Mouse (Mus musculus) hindbrain, postnatal 0 days (tissue): Measurements from ENCODE around the gene Itpr1. TPM values are rescaled to one million over a fixed set of nuclear protein-coding genes. Genes with fewer than 3 reads are reported as not detected.

Experiments used
- ATAC-seq: fragments of 200-750 bp; cut with Nextera tagmentation; 2 replicates; pipeline ENCODE4 v1.8.0; 2017; ENCODE audit warnings: mild to moderate bottlenecking, moderate TSS enrichment, moderate library complexity
- DNase-seq: peaks from one replicate; pipeline ENCODE4 v3.0.0-alpha.2; 2015; ENCODE audit warnings: low spot score
- H3K27ac ChIP-seq: fragments of 300-500 bp; sonication (generic); 2 replicates; pipeline ENCODE4 v1.5.1; 2014; ENCODE audit warnings: mild to moderate bottlenecking
- H3K27me3 ChIP-seq: fragments of 300-500 bp; sonication (generic); 2 replicates; pipeline ENCODE4 v1.6.1; 2014; ENCODE audit warnings: low read length, mixed read lengths; ENCODE audit not compliant: insufficient read depth
- H3K36me3 ChIP-seq: fragments of 300-500 bp; sonication (generic); 2 replicates; pipeline ENCODE4 v1.6.1; 2014; ENCODE audit warnings: low read length, mixed read lengths; ENCODE audit not compliant: insufficient read depth
- H3K4me1 ChIP-seq: fragments of 300-500 bp; sonication (generic); 2 replicates; pipeline ENCODE4 v1.6.1; 2014; ENCODE audit warnings: antibody characterized with exemption, low read length, mixed read lengths; ENCODE audit not compliant: insufficient read depth
- H3K4me2 ChIP-seq: fragments of 300-500 bp; sonication (generic); 2 replicates; pipeline ENCODE4 v1.6.1; 2014; ENCODE audit warnings: low read depth, mild to moderate bottlenecking, low read length, moderate library complexity, mixed read lengths
- H3K4me3 ChIP-seq: fragments of 300-500 bp; sonication (generic); 2 replicates; pipeline ENCODE4 v1.5.1; 2014; ENCODE audit warnings: low read length
- H3K9ac ChIP-seq: fragments of 300-500 bp; sonication (generic); replicated peaks from 2 replicates; pipeline ENCODE4 v1.6.1; 2014; ENCODE audit warnings: mild to moderate bottlenecking, low read length, moderate library complexity, mixed read lengths
- H3K9me3 ChIP-seq: fragments of 300-500 bp; sonication (generic); 2 replicates; pipeline ENCODE4 v1.6.1; 2016; ENCODE audit warnings: low read length, mixed read lengths
- CTCF ChIP-seq: IDR thresholded peaks from 2 replicates; pipeline ENCODE4 v1.5.1; 2016; ENCODE audit warnings: antibody characterized with exemption, control low read depth, low read depth
- WGBS: fragments of 180-500 bp; shearing (Covaris S2); extraction: QIAGEN DNeasy Blood & Tissue Kit; methylation state at CpG from one replicate; pipeline ENCODE4 v1.1.7; 2014; 5-methylcytosine and 5-hydroxymethylcytosine counted together
- polyA plus RNA-seq: library from polyadenylated mRNA; unstranded; fragments of >200 nt; fragmentation: Nextera tagmentation; extraction: Ambion mirVana; gene quantifications from 2 replicates; pipeline ENCODE4 v1.2.1, GENCODE M21; 2015
- total RNA-seq: library from RNA; depleted of rRNA; stranded (reverse); fragments of >200 nt; gene quantifications from 2 replicates; pipeline ENCODE4 v1.2.3, GENCODE M21; 2014

The Itpr1 gene
- total and polyA plus RNA-seq, 2 experiments from 2014 or later = 7.2 to 47.1 TPM

DNA sequence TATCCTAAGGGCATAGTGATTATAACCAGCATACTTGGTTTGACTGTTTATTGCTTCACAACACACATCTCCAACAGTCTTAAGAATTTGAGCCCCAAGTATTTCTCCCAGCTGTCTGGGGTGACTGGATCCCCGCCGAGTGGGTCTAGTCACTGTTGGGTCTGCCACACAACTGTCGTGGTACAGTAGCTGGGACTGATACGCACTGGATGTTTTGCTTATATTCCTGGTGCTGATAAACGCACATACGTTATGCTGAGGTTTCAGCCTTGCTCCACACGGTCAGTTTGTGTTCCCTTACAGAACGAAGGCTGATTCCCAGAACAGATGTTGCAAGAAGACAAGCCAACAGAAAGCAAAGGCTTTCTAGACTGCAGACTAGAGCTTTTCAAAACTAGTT lies 180.2 kb downstream of the Itpr1 start:
- TF ChIP-seq CTCF = no peak
- ATAC-seq (no peak), DNase-seq (no peak)
- Histone ChIP-seq H3K9me3 (no peaks in the 10 kb centered on the region), H3K4me1 (no peaks in the 10 kb centered on the region), H3K9ac (no peak overlapping the region), H3K27me3 (no peaks in the 10 kb centered on the region), H3K36me3 (peaks cover 14% of the 10 kb centered on the region; the same call in 1 of the 2 replicates), H3K4me3 (no peak overlapping the region), H3K4me2 (no peak overlapping the region), H3K27ac (no peak overlapping the region)
- 86% methylated on average over 8 of the region's 8 CpGs for WGBS

DNA sequence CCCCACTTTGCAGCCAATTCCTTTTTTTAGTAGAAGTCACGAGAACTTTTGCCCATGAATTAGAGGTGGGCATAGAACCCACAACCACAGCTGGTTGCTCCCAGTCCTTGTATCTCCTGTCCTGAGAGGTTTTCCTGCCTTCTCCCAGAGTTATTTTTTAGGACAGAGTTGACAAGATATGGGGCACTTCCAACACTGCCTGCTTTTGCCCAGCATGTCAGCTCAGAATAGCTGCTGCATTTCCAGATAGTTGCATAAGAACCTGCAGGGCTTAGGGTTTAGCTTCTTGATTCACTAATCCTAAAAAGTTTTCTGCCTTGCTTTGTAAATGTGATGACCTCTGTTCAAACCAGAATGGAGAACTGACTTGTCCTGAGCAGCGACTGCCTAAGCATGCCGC lies 185.1 kb downstream of the Itpr1 start:
- Histone ChIP-seq H3K9ac (no peak overlapping the region), H3K27ac (no peak overlapping the region), H3K27me3 (no peaks in the 10 kb centered on the region), H3K36me3 (peaks cover 11% of the 10 kb centered on the region; the same call in 1 of the 2 replicates), H3K4me3 (no peak overlapping the region), H3K9me3 (no peaks in the 10 kb centered on the region), H3K4me2 (no peak overlapping the region), H3K4me1 (no peaks in the 10 kb centered on the region)
- WGBS = 82% methylated on average over 3 of the region's 3 CpGs
- no peak for TF ChIP-seq CTCF
- ATAC-seq (no peak), DNase-seq (no peak)

DNA sequence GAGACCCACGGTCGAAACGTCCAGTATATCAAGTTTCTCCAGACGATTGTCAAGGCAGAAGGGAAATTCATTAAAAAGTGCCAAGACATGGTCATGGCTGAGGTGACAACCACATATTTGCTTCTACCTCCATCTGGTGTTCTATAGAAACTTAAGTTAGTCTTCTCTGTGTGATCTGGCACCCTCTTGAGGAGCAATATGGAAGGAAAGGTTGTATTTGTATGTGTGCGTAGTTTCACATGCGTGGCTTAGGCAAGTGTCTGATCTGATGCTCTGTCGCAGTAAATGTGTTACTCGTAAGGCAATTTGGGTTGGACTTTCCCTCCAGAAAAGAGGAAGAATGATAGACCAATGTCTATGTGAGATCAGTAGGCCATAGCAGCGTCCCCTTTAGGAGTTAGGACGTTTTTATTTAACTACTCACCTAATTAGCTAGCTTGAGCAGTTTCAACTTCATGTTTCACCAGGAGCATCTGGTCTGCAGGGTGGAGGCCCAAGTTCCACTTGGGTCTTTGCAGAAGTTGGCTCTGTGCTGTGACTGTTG lies 188.6 kb downstream of the Itpr1 start:
- no peak overlapping the region for H3K4me3 ChIP-seq
- ATAC-seq = no peak
- H3K9ac ChIP-seq = no peak overlapping the region
- H3K4me1 ChIP-seq = no peaks in the 10 kb centered on the region
- DNase-seq = peak; percentile 55
- H3K4me2 ChIP-seq = no peak overlapping the region
- TF ChIP-seq CTCF = peak; percentile 68
- no peaks in the 10 kb centered on the region for H3K9me3 ChIP-seq
- H3K36me3 ChIP-seq = peaks cover 7% of the 10 kb centered on the region; the same call in 1 of the 2 replicates
- no peaks in the 10 kb centered on the region for H3K27me3 ChIP-seq
- 91% methylated on average over 10 of the region's 10 CpGs for WGBS
- no peak overlapping the region for H3K27ac ChIP-seq

GRCm38 (mm10) chr6:108404736-108405135 lies 191.8 kb downstream of the Itpr1 start:
- no peak for ATAC-seq
- WGBS = 87% methylated on average over 8 of the region's 8 CpGs
- TF ChIP-seq CTCF = no peak
- Histone ChIP-seq H3K27me3 (no peaks in the 10 kb centered on the region), H3K4me2 (no peak overlapping the region), H3K36me3 (no peaks in the 10 kb centered on the region), H3K9me3 (no peaks in the 10 kb centered on the region), H3K4me3 (no peak overlapping the region), H3K27ac (no peak overlapping the region), H3K4me1 (no peaks in the 10 kb centered on the region), H3K9ac (no peak overlapping the region)
- DNase-seq = no peak

DNA sequence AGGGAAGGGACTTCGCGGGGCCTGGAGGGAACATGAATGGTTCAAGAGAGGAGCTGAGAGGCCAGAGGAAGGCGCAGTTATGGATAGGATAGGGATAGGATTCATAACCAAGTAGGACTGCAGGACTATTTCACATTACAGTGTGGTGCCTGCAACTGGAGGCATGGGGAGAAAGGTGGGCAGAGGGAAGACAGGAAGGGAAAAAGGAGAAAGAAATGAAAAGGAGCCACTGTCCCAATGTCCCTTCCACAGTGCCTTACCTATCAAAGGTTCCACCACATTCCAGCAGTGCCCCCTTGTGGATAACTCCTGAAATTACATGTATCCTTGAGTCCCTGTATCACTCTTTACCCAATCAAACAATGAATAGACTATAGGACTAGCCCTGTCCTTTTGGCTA lies 195.2 kb downstream of the Itpr1 start:
- H3K4me2 ChIP-seq = no peak overlapping the region
- no peaks in the 10 kb centered on the region for H3K4me1 ChIP-seq
- H3K4me3 ChIP-seq = no peak overlapping the region
- DNase-seq = peak; percentile 83
- no peaks in the 10 kb centered on the region for H3K36me3 ChIP-seq
- H3K27ac ChIP-seq = no peak overlapping the region
- no peaks in the 10 kb centered on the region for H3K9me3 ChIP-seq
- WGBS = 94% methylated on average over 3 of the region's 3 CpGs
- TF ChIP-seq CTCF = peak; percentile 92
- H3K9ac ChIP-seq = no peak overlapping the region
- ATAC-seq = peak; percentile 90
- no peaks in the 10 kb centered on the region for H3K27me3 ChIP-seq

DNA sequence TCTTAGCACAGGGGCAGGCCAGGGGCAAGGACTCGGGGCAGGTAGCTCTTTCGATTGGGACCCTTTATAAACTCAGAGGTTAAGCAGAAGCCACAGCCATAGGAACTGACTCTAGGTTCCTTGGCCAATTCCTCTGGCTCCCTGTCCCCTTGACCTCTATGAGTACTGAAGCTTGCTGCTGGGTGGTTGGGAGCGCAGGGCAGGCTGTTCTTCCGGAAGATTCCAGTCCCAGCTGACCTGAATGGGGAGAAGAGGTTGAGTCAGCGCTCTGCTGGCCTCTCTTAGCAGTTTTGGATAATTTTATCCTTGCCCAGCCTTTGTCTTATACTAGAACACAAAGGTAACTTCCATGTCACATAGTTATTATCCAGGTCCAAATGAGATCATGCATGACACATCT lies 195.8 kb downstream of the Itpr1 start:
- no peak overlapping the region for H3K27ac ChIP-seq
- no peak for DNase-seq
- H3K36me3 ChIP-seq = no peaks in the 10 kb centered on the region
- H3K9me3 ChIP-seq = no peaks in the 10 kb centered on the region
- no peak overlapping the region for H3K4me2 ChIP-seq
- no peak for ATAC-seq
- no peak for TF ChIP-seq CTCF
- H3K27me3 ChIP-seq = no peaks in the 10 kb centered on the region
- 96% methylated on average over 5 of the region's 5 CpGs for WGBS
- no peaks in the 10 kb centered on the region for H3K4me1 ChIP-seq
- no peak overlapping the region for H3K4me3 ChIP-seq
- H3K9ac ChIP-seq = no peak overlapping the region

- DNase-seq (peak; percentile 12), ATAC-seq (no peak)
- TF ChIP-seq CTCF = no peak
- no peaks in the 10 kb centered on the region for H3K4me1 ChIP-seq
- H3K9ac ChIP-seq = no peak overlapping the region
- no peak overlapping the region for H3K27ac ChIP-seq
- H3K9me3 ChIP-seq = no peaks in the 10 kb centered on the region
- H3K4me3 ChIP-seq = no peak overlapping the region
- no peaks in the 10 kb centered on the region for H3K27me3 ChIP-seq
- H3K4me2 ChIP-seq = no peak overlapping the region
- no peaks in the 10 kb centered on the region for H3K36me3 ChIP-seq
- 77% methylated on average over 16 of the region's 16 CpGs for WGBS
Observed at GRCm38 (mm10) chr6:108410771-108411170, 197.9 kb downstream of the Itpr1 start.
